Mouse (Mus musculus) olfactory bulb, adult 2 months (tissue): ENCODE results near the gene Atp8a1.

Experiments
- CTCF ChIP-seq: fragments of 200-500 bp; IDR thresholded peaks from 2 replicates; pipeline ENCODE4 v1.5.1; 2012; ENCODE audit warnings: low read depth, mild to moderate bottlenecking, low read length, moderate library complexity; ENCODE audit not compliant: insufficient read depth
- POLR2A ChIP-seq: fragments of 200-500 bp; IDR thresholded peaks from 2 replicates; pipeline ENCODE4 v1.6.1; 2012; ENCODE audit warnings: mild to moderate bottlenecking, low read depth, low read length, moderate library complexity; ENCODE audit not compliant: insufficient read depth

- no peak for TF ChIP-seq POLR2A
- no peak for TF ChIP-seq CTCF
Observed at GRCm38 (mm10) chr5:67833841-67834240, 13.4 kb downstream of the Atp8a1 start.
